Mouse (Mus musculus) left cerebral cortex, adult 8-10 months (tissue): ENCODE measurements at regions not wholly inside any gene's neighbourhood (a gene's known extent, or its start where the extent isn't known, plus 50 kb on each side); places are given as distances from the start of the nearest gene placed in this dataset.

Experiments used
- DNase-seq, 2 experiments: peaks; one replicate each; pipeline ENCODE4 v3.0.0; 2022; ENCODE audit warnings: low spot score in 2 of 2

DNA sequence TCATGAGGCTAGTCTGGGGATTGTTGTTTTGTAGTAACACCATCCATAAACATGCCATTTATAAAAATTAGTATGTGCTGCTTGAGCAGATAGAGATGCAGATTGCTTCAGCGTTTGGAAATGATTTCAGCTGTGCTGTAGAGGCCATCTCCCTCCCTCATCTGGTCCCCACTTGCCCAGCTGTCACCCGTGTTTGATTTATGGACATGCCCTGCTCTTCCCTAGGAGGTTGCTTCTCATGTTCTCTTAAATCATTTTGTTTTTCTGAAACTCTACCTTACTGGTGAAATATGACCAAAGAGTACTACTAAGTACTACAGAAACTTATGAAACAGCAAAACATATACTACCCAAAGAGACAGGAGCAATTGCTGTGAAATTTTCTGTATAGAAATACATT lies 284.7 kb upstream of the N6amt1 start:
- DNase-seq, result no peak

DNA sequence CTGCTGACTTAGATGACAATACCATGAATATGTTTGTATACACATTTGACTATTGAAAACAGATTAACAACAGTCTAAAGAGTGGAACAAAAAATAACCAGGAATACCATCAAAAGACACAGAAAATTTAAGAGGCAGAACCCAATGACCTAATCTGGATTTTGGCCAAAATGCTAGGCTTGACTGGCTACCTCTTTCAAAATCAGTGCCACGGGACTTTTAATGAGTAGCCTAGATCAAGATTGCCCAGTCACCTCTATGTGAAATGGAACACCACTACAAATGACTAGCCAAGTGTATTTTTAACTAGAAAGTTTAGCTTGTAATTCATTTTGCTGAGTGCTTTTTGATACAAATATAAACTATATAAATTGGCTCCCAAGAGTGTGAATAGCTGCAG lies 286.0 kb upstream of the N6amt1 start:
- no peak for DNase-seq

DNA sequence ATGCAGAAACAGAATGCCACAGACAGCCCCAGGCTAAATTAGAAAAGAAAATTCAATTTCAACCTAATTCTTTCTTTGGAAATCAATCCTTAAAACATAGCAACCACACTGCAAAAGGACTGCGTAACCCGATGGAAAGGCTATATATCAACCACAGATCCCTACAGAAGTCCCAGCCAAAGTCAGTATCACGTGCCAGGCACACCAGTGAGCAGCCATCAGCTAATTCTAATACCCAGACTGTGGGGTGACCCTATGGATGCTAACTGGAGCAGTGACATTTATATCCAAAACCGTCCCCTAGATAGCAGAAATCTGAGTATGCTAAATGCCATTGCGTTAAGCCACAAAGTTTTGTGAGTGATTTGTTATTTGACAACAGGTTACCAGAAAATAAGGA lies 286.5 kb upstream of the N6amt1 start:
- DNase-seq, result no peak

DNA sequence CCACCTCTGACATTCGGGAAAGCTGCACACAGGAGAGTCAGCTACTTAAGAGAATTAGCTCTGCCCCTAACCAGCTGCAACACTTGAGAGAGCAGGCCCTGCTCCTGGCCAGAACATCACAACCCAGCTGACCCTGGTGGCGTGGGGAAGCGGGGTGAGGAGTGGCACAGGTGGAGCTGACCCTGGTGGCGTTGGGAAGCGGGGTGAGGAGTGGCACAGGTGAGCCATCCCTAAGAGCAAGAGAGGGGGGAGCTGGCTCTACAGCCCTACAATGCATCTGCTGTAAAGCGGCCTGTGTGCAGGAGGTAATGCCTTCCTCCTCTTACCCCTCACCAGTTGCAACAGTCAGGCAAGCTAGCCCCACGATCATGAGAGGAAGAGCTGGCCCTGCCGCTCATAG lies 293.5 kb upstream of the N6amt1 start:
- DNase-seq, result no peak

DNA sequence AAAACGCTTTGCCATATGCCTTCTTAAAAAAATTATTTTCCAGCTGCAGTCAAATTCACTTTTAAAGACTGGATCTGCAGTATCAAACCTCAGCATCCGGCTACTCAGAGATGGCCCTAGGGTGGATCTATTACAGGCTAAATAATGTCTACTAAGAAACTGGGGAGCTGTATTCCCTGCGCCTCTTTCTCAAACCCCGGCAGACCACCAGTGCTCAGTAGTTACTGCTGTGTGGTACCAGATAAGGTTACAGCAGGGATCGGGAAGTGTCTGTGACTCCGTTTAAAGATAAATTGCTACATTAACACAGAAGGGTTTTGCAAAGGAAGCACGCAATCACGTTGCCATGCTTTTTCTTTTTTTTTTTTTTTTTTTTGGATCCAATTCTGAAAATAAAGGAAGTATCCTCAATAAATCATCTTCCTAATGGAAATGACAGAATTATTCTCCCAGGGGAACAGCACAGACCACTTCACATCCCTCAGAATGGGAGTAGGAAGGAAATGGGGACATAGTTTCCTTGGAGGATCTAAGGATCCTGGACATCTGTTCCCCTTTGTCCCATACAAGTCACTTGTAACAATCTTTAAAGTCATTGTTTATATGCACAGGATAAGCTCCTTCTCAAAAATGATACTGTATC lies 304.1 kb upstream of the N6amt1 start:
- DNase-seq, result no peak

DNA sequence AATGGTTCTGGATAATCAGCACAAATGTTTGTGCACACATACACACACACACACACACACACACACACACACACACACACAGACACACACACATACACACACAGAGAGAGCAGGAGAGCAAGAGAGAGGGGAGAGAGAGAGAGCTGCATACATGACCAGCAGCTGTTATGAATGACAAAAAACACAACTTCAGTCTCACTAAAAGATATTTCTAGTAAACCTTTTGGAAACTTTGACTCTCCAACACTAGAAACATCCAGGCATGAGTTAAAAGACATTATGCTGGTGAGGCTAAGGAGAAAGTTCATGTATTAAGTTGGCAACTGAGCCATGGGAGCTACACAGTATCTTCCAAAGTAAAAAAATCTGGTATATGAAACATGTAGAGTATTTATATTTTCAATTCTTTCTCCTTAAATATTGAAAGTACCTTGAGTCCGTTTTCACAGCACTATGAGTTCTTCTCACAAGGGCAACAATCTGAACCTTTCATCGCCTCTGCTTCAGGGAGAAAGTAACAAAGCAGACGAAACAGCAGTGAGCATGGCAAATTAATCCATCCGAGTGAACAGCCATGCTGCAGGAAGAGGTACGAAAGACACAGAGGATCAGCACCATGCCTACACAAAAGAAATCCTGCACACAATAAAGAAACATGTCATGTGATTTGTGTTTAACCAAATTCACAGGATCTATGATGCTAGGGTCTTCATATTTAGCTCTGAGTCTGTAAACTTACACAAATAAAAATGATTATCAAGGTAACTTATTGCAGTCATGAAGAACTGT lies 309.0 kb upstream of the N6amt1 start:
- no peak for DNase-seq

DNA sequence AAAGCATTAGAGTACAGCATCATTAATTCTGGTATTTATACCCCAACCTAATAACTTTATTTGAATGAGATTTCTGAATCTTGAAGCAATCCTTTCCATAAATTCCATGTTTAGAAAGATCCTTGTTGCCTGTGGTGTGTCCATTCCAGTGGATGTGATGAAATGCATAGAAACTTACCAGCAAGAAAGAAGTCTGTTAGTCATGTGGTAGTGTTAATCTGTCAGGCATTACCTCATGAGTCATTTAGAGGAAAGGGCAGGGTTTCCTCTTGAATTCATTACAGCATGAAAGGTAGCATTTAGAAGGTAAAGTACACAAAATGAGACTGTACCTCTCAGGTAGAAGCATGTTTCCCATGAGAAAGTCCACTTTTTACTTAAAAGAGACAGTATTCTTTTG lies 310.3 kb upstream of the N6amt1 start:
- no peak for DNase-seq

DNA sequence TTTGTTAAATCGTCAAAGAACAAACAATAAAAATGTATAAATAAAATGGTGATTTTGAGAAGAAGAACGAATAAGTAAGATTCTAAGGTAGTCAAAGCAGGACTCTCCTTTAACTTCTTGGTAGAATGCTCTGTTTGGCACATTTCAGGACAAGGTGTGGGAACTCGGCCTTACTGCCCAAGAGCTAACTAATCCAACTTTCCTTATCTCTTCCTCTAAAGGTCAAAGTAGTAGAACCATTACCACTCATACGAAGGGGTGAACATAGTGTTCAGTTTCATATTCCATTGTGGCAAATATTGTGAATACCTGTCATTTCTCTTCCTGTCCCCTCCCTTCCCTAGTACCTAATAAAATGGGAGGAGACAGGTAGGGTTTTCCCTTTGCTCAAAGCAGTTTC lies 313.6 kb upstream of the N6amt1 start:
- no peak for DNase-seq

DNA sequence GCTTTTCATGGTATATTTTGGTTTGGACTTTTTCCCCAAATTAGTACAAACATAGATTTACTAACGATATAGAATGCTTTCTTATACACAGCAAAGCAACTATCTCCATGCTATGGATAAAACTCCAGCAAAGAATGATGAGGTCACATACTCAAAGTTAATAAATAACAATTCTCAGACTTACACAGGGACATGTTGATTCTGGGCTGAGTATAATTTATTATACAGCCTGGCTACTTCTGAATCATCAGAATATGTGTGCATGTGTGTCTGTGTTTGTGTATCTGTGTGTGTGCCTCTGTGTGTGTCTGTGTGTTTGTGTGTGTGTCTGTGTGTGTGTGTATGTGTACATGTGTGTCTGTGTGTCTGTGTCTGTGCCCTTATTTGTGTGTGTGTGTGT lies 314.1 kb upstream of the N6amt1 start:
- DNase-seq, result no peak

DNA sequence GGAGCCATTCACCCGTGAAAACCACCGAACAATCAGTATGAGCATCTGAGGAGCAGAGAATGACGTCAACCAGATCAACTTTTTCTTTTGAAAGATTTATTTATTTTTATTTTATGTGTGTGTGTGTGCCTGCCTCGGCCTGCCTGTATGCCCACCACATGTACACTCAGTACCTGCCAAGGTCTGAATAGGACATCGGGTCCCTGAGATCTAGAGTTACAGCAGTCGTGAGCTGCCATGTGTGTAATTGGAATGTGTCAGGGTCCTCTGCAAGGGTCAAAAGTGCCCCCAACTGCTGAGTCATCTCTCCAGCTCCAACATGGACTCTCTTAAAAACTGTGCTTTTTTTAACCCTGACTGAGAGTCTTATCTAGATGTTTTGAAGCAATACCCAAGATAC lies 316.9 kb upstream of the N6amt1 start:
- DNase-seq, result no peak

DNA sequence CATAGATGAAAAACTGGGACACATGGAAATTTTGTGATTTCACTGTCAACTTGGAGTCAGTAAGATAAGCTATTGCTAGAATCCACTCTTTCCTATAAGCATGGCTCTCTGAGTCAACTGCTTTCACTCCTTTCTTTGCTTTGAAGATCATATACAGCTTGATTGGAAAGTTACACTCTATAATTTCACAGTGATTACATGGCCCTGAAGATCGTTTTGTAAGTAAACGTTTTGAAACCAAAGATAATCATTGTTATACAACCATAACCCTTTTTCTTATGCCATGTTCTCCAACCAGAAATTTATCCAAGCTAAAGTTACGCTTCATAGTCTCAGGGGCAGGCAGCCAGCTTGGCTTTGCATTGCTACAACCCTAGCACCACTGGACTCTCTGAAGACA lies 322.1 kb upstream of the N6amt1 start:
- DNase-seq, result no peak

DNA sequence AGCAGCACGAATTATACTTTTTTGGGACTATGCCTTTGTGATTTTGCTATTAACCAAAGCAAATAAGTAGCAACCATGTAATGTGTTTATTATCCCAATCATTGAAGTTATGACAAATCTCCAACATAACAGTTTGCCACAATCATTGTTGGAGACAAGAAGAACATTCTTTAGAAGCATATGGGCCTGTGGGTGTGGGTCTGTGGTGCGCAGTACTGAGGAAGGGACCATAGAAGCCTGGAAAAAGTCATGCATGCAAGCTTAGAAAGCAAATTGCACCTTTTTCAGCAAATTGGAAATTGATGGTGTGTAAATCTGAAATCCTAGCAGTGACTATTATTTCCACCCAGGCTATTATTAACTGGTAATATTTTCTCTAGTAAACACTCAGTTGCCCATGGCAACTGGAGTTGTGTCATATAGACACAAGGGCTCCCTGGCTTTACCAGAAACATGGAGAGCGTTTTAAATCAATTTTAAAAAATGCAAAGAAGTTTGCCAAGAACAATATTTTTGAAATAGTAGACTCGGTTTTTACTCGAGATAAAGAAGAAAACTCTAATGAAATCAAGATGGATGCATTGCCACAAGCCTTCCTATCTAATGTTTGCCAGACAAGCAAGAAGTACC lies 325.4 kb upstream of the N6amt1 start:
- no peak for DNase-seq

DNA sequence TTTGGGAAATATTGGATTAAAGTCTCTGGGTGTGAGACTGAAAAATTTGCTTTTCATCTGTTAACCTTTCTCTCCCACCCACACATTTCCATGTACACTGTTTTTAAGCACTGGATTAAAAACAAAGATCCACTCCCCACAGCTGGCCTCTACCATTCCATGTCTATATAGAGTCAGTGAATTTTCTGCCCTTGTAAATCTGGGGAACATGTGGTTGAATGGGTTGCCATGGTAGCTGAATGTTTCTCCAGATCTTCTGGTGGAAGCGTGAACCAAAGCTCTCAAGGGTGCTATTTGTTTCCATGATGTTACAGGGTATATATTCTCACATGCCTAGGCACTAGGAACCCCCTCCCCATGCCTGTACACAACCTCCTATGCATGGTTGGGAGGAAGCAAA lies 326.4 kb upstream of the N6amt1 start:
- no peak for DNase-seq

DNA sequence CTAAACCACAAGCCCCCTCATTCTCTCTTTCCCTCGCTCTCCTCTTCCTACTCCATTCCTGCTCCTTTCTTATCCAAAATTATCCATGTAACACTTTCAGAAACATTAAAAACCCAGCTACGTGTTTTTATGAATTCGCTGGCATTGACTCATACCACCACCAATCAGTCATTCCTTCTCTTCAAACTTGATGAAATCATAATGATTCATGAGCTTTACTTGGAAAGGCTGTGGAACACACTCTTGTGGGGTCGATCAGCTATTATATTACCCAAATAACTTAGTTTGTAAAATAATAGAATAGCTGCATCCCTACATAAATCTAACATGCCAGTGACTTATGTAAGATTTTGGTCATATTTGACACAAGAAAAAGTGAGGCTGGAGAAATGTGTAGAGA lies 331.9 kb upstream of the N6amt1 start:
- DNase-seq, result no peak

DNA sequence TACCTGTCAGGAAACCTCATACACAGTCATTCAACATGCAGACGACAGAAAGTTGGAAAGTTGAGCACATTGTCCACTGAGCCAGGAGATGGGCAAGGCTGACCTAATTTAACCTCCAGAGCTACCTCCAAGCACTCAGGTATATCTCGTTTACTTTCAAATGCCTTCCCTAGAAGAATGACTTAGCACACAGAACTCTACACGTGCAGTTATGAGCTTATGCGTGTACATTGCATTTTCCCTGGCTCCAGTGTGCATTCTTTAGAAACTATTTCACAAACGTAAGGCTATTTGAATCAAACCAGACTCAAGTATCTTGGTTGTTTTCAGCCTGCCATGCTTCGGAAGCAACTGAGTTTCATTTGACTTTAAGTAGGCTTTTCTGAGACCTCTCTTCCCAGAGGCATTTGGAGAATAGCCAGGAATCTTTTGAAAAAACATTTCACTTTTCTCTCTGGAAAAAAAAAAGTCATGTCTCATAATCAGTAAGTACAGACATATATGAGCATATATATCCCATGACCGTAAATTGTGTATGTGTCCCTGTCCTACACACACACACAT lies 336.8 kb upstream of the N6amt1 start:
- DNase-seq, result no peak

DNA sequence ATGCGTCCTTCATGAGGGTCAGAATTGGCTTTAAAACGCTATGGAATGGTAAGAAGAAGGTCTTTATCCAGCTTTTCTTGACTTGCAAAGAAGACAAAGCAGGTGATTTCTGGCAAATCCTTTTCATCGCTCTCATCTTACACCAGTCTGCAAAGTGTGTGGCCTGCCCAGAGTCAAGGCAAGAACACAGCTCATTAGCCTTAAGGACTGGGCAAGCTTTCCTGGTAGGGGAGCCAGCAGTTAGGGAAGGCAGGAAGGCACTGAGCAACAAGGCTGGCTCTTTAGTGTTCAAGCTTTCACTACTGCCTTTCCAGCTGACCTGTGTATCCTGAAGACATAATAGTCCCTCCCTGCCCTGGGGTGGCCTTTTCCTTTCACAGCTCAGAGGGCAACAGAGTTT lies 352.4 kb upstream of the N6amt1 start:
- no peak for DNase-seq

DNA sequence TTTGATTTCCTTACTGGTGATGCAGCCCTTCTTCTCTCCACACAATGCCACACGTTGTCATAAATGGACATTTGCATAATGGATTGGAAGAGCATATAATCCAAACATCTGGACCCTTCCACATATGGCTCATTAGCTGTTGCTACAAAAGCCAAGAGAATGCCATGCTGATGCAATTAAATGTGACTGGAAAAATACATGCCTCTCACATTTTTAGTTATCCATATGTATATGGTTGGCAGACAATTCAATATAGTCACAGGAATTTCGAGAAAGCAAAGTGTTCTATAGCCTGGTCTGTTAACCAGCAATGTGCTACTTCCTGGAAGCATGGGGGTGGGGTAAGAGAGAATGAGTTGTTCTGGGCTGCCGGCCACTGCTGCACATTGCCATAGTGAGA lies 352.9 kb upstream of the N6amt1 start:
- no peak for DNase-seq

DNA sequence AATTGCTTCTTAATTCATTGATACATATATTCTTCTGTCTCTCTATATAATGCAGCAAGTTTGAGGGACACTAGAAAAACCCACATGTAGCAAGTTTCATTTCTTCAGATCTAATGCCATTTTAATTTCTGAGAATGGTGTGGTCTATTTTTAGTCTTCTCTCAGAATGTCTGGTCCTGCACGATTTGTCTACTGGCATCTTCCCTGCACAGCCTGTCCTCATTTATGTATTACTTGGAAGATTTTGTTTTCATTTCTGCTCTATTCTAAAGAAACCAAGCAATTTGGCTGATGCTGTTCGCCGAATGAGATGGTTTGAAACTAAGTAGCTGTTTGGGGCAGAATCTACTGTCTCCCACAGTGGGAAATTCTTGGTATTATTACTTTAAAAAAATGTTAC lies 382.3 kb upstream of the N6amt1 start:
- no peak for DNase-seq

DNA sequence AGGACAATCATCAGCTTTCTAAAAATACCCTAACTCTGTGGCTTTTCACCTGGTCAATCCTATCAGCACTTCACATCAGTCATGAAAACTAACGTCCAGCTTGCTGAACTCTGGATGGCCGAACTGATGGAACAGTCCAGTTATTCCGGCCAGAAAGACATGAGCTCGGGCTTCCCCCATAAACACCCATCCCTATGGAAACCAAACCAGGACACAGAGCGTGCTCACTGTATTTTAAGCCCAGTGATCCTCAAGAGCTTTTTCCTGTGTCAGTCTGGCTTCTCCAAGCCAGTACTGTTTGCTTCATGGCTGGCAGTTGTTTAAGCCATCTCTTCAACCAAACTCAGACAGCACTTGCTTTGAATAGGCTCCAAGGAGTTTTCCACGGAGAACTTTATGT lies 404.3 kb upstream of the N6amt1 start:
- no peak for DNase-seq

DNA sequence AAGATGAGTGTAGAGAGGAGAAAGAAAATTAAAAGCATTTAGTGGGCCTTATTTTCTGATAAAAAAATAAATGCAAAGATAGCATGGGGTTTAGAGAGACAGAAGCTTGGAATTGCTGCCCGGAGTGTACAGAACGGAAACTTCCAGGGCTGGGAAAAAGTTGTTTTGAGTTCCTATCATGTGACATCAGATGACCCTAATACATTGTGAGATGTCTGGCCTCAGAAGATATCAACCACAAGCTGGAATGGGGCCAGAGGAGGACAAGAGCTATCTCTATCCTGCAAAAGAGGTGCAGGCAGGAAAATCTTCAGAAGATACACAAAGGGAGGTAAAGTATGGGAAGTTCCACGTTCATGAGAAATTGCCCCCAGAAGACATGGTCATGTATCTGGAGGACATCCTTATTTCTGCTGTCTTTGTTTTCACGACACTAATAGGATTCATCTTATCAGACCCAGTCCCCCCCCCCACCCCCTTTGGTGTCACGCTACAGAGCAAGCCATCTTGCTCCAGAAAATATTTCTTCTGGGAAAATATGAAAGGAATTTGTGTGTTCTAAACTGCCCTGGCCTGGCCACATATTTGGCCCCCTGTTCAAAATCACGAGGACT lies 408.3 kb upstream of the N6amt1 start:
- no peak for DNase-seq

DNA sequence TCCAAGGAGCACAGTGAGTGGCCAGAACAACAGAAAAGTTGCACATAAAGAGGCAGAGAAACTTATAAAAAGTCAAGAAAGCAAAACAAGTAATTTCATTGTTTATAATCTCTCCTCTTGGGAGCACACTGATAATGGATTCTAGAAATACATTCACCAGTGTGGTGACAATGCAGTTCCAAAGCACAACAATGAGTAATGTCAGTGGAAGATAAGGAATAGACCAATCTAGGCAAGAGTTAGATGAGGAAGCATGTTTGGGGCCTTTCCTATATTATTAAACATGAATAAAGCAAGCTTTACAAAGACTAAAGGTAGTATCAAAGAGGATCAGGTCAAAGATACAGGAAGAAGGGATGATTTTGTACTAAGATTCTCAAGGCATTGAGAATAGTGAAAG lies 408.9 kb upstream of the N6amt1 start:
- no peak for DNase-seq

DNA sequence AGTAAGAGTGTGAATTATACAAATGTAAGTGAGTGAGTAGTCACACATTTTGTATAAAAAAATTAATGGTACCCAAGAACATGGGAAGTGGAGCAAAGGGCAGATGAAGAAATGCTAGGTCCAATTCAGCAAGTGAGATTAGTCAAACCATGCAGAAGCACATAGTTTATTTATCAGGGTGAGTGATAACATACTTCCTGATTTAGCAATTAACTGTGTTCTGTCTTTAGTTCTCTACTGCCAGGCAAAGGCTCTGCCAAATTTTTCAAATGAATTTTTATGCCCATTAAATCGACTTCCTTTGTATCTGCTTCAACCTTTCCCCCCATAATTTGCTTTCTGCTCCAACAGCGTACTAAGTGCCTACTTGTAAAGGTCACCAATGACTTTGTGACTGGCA lies 419.0 kb upstream of the N6amt1 start:
- DNase-seq, result no peak
